Mouse (Mus musculus): Measurements from ENCODE around the gene Exoc2. TPM values are rescaled to one million over a fixed set of nuclear protein-coding genes. Genes with fewer than 3 reads are reported as not detected.

Exoc2 gene
- total RNA-seq, 1 experiment from 2014 or later = 60.9 TPM

DNA sequence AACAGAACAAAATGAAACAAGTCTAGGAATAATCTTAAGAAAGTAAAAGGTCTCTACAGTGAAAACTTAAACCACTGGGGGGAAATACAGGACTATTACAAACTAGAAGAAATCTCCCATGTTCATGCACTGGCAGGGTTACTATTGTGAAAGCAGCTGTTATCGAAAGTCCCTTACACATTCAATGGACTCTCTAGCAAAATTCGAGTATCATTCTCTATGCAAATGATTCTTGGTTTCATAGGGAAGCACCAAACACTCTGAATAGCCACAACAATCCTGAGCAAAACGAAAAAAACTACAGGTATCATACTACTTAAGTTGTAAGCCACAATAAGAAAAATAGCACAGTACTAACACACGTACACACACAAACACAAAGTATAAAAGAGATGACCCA lies 52.0 kb downstream of the Exoc2 start:
- no peak for ATAC-seq (replicated peaks in 1 of 2; ENCODE audit: insufficient read depth in 1 of 2, low FRiP score in 2 of 2, low TSS enrichment in 1 of 2, low read depth in 1 of 2, poor library complexity in 2 of 2, severe bottlenecking in 2 of 2)

DNA sequence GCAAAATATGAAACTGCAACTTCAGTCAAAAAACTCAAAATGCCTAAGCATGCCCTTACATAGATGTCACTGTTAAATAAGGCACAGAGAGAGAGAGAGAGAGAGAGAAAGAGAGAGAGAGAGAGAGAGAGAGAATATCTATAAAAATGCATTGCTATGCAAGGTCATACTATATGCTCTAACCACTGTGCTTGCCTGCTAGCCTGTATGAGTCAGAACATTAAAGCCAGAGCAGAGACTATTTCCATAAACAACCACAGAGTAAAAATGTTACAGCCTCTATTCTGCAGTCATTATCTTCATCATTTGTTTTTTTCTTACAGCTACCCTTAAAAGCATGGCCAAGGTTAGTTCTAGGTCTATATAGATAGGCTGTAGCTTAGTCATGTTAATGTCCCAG lies 60.1 kb downstream of the Exoc2 start:
- ATAC-seq (replicated peaks in 1 of 2; ENCODE audit: insufficient read depth in 1 of 2, low FRiP score in 2 of 2, low TSS enrichment in 1 of 2, low read depth in 1 of 2, poor library complexity in 2 of 2, severe bottlenecking in 2 of 2) = no peak

DNA sequence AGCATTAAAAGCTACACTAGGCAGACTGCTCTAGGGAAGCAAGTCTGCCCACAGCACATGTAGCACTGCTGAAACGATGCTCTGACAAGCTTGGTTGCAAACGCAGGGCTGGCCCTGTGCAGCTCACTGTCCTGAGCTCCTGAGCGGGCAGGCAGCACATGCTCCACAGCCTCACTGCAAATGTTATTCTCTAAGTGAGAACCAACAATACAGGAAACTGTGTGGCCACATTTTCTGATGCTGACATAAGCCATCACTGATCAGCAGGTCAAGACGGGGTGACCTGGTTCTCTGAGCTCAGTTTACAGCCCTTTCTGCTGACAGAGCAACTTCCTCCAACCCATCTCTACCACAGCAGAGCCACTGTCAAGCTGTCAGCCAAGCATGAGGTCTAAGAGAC lies 60.9 kb downstream of the Exoc2 start:
- peak in 1 of 2 experiments; percentile 42; a peak in 1 of 4 replicates for ATAC-seq (replicated peaks in 1 of 2; ENCODE audit: insufficient read depth in 1 of 2, low FRiP score in 2 of 2, low TSS enrichment in 1 of 2, low read depth in 1 of 2, poor library complexity in 2 of 2, severe bottlenecking in 2 of 2)

DNA sequence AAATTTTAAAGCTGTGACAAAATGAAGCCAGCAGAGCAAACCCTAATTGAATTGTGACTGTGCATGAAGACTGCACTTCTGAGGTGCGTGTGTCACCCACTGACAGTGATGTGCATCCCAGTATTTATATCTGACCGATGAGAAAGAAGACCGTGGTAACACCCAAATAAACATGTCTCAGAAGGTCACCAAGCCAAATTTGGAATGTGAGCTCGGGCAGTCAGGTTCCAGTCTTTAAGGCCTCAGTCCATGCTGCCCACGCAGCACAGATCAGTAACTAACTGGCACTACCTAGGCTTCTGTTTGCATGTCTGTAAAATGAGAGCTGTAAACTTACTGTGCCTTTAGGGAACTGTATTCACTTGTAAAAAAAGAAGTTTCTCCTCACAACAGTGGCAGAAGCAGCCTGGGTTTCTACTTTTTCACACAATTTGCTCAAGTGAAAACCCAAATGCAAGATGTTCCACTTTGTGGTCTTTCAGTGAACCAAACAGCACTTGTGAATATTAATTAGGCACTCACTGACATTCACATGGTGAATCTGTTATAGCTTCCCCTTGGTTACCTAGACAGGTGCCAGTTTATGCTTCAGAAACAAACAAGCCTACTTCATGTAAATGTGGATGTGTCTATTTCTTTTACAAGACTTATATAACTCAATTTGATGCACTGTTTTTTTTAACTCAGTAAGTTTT lies 61.8 kb downstream of the Exoc2 start:
- ATAC-seq (replicated peaks in 1 of 2; ENCODE audit: insufficient read depth in 1 of 2, low FRiP score in 2 of 2, low TSS enrichment in 1 of 2, low read depth in 1 of 2, poor library complexity in 2 of 2, severe bottlenecking in 2 of 2) = no peak

DNA sequence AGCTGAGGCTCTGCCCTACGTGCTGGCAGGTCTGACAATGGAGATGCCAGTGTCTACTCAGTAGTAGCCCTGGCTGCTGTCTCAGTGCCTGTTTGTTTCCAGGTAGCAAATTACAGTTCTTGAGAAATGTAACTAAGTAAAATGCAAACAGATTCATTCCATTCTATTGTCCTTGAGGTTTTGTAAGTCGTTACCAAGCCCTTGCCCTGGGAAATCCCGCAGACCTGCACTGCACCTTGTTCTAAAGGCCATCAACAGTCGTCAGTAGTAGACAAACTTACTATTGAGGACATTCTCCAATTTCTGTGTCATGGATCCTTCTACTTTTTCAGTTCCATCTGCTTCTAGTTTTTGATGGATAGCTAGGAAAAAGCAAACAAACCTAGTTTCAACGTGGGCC lies 63.0 kb downstream of the Exoc2 start:
- ATAC-seq (replicated peaks in 1 of 2; ENCODE audit: insufficient read depth in 1 of 2, low FRiP score in 2 of 2, low TSS enrichment in 1 of 2, low read depth in 1 of 2, poor library complexity in 2 of 2, severe bottlenecking in 2 of 2) = no peak

DNA sequence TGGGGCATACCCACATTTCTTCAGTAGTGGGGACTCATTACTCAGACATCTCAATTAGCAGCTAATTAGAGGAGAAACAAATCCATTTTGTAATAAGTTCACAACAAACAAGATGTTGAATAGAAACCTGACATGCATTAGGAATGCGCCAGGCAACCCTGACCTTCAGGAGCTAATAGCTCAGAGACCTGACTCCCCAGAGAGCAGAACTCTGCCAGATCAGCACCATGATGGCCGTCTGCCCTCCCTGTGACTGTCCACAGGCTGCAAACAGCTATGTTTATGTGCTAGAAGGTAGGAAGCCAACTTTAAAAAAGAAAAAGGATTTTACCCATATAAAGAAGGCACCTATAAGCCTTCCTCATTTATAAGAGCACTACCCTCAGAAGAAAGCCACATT lies 71.6 kb downstream of the Exoc2 start:
- no peak for ATAC-seq (replicated peaks in 1 of 2; ENCODE audit: insufficient read depth in 1 of 2, low FRiP score in 2 of 2, low TSS enrichment in 1 of 2, low read depth in 1 of 2, poor library complexity in 2 of 2, severe bottlenecking in 2 of 2)

DNA sequence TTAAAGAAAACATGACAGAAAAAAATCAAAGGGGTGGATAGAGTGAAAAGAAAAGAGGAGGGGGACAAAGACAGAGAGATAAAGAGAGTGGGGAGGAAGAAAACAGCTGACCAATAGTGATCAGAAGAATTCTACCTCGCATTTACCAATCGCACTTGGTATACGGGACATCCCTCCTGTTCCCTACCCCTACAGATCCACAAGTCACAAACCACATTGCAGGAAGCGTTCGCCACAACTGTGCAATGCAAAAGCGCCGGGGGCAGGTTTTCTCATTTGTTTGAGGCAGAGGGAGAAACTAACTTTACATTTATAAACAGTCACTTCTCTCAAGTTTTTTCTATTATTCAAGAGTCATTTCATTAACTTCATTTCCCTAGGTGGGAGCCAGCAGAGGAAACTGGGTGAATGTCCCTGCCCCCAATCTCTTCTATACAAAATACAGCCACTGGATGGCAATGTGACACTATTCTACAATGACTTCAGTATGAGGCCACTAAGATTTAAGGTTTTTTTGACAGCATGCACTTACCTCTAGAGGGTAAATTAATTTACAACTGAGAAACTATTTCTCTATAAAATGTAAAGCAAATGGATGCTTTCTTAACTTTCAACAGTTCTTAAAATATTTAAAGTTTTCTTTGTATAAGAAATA lies 72.4 kb downstream of the Exoc2 start:
- peak; percentile 59 to 75; a peak in 3 of 4 replicates for ATAC-seq (replicated peaks in 1 of 2; ENCODE audit: insufficient read depth in 1 of 2, low FRiP score in 2 of 2, low TSS enrichment in 1 of 2, low read depth in 1 of 2, poor library complexity in 2 of 2, severe bottlenecking in 2 of 2)

DNA sequence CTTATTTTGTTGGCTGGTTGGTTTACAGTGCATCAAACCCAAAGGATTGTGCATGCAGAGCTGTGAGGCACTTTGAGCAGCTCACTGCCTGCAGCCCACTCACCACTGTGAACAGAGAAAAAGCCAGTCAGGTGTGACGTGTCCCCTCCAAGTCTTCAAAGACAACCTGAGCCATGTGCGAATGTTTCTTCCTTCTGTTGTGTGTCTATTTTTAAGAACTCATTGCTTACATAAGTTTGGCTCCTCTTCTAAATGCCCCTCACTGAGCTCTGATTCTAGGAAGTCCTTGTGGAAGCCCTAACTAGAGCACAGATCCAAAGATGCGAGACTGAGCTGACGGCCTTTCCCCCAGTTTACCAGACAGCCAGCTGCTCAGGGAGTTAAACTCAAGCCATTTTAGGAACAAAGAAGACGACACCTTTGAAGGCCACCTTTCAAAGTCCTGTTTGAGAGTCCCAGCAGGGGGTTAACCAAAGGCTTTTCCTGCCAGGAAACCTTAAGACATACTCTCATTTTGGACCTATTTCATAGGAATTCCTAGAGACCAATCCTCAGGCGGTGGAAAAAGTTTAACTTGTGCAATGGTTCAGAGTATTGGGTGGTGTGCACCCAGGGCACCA lies 79.8 kb downstream of the Exoc2 start:
- no peak for ATAC-seq (replicated peaks in 1 of 2; ENCODE audit: insufficient read depth in 1 of 2, low FRiP score in 2 of 2, low TSS enrichment in 1 of 2, low read depth in 1 of 2, poor library complexity in 2 of 2, severe bottlenecking in 2 of 2)

DNA sequence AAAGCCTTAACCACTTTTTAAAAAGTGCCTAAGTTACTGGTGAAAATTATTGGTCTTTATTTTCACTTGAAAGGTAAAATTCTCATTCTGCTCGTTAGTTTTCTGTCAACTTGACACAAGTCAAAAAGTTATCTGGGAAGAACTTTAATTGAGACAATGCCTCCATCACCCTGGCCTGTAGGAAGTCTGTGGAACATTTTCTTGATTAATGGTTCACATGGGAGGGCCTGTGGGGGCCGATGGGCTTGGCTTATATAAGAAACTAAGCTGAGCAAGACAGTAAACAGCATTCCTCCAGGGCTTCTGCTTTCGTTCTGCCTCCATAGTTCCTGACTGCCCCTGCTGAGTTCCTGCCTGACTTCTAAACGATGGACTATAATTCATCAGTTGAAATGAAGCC lies 81.6 kb downstream of the Exoc2 start:
- no peak for ATAC-seq (replicated peaks in 1 of 2; ENCODE audit: insufficient read depth in 1 of 2, low FRiP score in 2 of 2, low TSS enrichment in 1 of 2, low read depth in 1 of 2, poor library complexity in 2 of 2, severe bottlenecking in 2 of 2)

DNA sequence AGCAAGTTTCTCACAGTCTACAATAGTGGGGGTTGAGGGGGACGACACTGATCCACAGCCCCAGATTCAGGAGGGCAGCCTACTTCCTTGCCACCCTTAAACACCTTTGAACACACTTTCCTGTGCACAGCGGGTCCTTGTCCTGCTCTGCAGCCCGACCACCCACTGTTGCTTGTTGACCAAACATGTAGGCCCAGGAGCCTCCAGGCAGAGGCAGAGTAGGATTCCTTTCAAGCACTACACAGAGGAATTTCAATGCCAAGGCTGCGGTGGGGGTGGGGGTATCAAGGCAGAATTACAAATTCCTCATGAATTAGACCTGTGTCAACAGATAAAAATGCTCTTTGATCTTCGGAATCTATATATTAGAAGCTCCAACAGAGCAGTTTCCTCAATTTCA lies 82.7 kb downstream of the Exoc2 start:
- no peak for ATAC-seq (replicated peaks in 1 of 2; ENCODE audit: insufficient read depth in 1 of 2, low FRiP score in 2 of 2, low TSS enrichment in 1 of 2, low read depth in 1 of 2, poor library complexity in 2 of 2, severe bottlenecking in 2 of 2)

DNA sequence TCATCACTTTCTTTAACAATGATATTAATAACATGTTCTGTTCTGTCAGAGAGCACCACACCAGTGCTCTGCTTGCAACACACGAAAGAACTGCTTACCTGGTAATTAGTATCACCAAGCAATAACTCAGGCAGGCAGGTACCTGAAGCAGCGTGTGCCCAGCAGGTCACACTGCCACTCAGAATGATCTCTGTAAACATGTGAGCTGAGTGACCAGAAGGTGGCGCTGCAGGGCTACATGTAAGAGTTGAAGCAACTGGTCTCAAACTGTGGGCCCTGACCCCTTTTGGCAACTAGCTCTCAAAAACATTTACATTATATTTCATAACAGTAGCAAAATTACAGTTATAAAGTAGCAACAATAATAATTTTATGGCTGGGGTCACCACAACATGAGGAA lies 85.4 kb downstream of the Exoc2 start:
- peak; percentile 53 to 83; a peak in 1 of 4 replicates for ATAC-seq (replicated peaks in 1 of 2; ENCODE audit: insufficient read depth in 1 of 2, low FRiP score in 2 of 2, low TSS enrichment in 1 of 2, low read depth in 1 of 2, poor library complexity in 2 of 2, severe bottlenecking in 2 of 2)

DNA sequence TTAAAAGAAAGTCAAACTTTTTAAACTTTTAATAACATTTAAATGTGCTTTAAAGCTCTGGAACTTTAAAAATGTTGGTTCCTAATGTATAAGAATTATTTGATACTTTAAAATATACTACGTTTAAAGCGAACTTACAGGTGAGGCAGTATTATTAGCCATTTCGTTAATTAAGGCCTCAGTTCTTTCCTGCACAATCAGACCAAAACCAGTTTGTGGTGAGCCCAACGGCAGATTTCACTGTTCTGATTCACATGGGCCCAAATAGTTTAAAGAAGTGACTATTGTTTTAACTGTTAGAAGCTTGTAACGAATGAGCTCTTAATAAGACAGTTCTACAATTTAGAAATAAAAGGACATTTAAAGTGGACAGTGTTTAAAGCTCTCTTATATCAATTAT lies 93.6 kb downstream of the Exoc2 start:
- ATAC-seq (replicated peaks in 1 of 2; ENCODE audit: insufficient read depth in 1 of 2, low FRiP score in 2 of 2, low TSS enrichment in 1 of 2, low read depth in 1 of 2, poor library complexity in 2 of 2, severe bottlenecking in 2 of 2) = no peak

DNA sequence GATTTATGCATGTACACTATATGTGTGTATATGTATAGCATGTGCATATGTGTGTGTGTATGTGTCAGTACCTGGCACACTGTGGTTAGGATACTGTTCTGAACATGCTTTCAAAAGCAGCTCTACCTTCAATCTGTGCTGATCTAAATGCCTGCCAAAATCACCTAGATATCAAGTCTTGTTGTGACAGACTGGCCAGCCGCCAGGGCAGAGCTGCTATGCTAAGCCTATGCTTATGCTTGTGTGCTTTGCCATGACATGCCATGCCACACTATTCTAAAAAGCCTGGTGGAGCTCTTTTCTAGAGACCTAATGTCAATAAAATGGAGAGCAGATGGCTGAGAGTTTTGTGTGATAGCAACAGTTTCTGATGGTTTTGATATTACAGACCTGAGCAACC lies 94.0 kb downstream of the Exoc2 start:
- no peak for ATAC-seq (replicated peaks in 1 of 2; ENCODE audit: insufficient read depth in 1 of 2, low FRiP score in 2 of 2, low TSS enrichment in 1 of 2, low read depth in 1 of 2, poor library complexity in 2 of 2, severe bottlenecking in 2 of 2)

DNA sequence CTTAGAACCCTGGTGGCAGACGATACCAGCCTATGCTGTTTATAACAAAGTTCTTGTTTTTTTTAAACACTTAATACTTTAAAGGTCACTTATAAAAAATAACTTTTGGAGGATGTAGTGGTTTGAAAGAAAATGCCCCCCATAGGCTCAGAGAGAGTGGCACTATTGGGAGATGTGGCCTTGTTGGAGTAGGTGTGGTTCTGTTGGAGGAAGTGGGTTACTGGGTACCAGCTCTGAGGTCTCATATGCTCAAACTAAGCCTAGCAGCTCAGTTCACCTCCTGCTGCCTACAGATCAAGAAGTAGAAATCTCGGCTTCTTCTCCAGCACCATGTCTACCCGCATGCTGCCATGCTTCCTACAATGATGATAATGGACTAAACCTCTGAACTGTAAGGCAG lies 98.1 kb downstream of the Exoc2 start:
- ATAC-seq (replicated peaks in 1 of 2; ENCODE audit: insufficient read depth in 1 of 2, low FRiP score in 2 of 2, low TSS enrichment in 1 of 2, low read depth in 1 of 2, poor library complexity in 2 of 2, severe bottlenecking in 2 of 2) = no peak

DNA sequence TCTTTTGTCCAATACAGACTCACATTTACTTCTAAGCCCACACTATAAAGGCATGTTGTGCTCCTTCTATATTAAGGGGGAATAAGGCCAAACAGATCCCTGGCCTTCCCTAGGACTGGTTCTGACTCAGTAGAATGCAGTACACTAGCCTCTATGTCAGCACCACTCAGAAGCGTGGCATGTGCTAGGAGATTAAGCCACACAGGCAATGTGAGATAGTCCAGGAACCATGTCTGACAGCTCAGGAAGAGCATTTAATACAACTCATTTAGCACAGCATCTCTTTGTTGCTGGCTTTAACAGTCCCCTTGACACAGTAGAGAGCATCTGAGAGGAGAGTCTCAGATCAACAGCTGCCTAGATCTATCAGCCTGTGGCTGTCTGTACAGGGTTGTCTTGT lies 100.4 kb downstream of the Exoc2 start:
- no peak for ATAC-seq (replicated peaks in 1 of 2; ENCODE audit: insufficient read depth in 1 of 2, low FRiP score in 2 of 2, low TSS enrichment in 1 of 2, low read depth in 1 of 2, poor library complexity in 2 of 2, severe bottlenecking in 2 of 2)

DNA sequence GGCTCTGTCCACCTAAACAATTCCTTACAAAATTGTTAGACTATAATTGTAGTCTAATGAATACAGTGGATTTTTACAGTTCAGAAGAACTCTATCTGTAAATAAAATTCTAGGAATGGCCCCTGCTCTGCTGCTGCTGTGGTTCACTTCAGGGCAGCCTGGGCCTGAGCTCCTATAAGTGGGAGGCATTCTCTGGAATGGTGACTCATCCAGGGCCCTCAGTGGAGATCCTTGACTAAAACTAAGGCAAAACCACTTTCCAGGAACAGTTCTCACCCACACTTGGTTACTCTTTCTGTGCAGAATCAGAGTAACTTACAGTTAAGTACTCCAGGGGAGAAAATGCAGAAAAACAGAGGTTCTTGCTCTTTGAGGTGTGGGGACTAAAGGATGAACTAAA lies 108.4 kb downstream of the Exoc2 start:
- ATAC-seq (replicated peaks in 1 of 2; ENCODE audit: insufficient read depth in 1 of 2, low FRiP score in 2 of 2, low TSS enrichment in 1 of 2, low read depth in 1 of 2, poor library complexity in 2 of 2, severe bottlenecking in 2 of 2) = no peak

DNA sequence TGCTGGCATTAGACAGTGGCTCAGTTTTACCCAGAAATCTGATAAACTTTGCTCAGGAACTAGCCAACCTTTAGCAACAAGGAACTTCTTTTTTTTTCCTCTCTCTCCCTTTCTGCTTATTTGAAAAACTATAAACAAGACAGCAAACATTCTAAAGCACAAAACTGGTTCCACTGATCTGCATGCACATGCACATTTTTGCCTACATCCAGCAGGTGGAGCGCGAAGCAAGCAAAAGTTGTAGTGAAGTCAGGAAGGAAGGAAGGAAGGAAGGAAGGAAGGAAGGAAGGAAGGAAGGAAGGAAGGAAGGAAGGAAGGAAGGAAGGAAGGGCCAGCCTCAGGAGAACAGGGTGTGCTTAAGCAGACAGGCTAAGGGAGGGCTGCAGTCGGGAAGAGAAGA lies 109.9 kb downstream of the Exoc2 start:
- ATAC-seq (replicated peaks in 1 of 2; ENCODE audit: insufficient read depth in 1 of 2, low FRiP score in 2 of 2, low TSS enrichment in 1 of 2, low read depth in 1 of 2, poor library complexity in 2 of 2, severe bottlenecking in 2 of 2) = no peak

DNA sequence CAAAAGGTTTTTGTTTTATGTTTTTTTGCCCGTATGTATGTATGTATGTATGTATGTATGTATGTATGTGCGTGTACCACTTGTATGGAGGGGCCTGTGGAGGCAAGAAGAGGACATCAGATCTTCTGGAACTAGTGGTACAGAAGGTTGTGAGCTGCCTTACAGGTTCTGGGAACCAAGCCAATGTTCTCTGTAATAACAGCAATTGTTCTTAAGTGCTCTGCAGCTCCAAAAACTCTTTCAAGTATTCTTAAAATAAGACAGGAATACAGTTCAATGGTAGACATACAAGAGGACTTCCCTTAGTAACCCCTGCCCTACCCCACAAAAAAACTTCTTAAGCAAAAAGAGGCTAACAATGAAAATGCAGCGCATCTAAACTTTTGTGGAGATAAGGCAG lies 115.5 kb downstream of the Exoc2 start:
- no peak for ATAC-seq (replicated peaks in 1 of 2; ENCODE audit: insufficient read depth in 1 of 2, low FRiP score in 2 of 2, low TSS enrichment in 1 of 2, low read depth in 1 of 2, poor library complexity in 2 of 2, severe bottlenecking in 2 of 2)

DNA sequence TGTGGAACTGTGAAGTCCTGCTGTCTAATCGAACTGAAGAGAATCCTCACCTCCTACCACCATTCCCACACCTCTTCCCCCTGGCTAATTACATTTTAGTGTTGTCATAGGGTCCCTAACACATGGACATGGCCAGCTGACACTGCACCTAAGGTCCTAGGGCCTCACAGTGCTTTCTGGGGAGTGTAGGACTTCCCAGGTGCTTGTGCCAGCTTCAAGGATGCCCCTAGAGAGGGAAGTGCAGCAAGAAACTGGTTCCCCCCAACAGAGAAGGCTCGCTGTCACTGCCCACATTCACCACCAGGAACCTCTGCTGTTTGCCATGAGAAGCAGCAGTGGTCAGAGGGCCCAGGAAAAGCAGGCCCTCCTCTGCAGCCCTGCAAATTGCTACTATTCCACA lies 123.2 kb downstream of the Exoc2 start:
- ATAC-seq (replicated peaks in 1 of 2; ENCODE audit: insufficient read depth in 1 of 2, low FRiP score in 2 of 2, low TSS enrichment in 1 of 2, low read depth in 1 of 2, poor library complexity in 2 of 2, severe bottlenecking in 2 of 2) = no peak

Measured in hematopoietic stem cell, adult 5-6 weeks (primary cell).